Comparison of ENCODE assay signal across 18 mouse cellular contexts in genomic region chr10:62222777-62223176, GRCm38 (mm10). TPM values are rescaled to one million over a fixed set of nuclear protein-coding genes. Genes with fewer than 3 reads are reported as not detected.
DNase-seq lines count a peak whose midpoint lies in the region; ATAC-seq and TF ChIP-seq lines count a peak whose summit lies in the region.
"Had no signal": no experiment of that assay in that cellular context is flagged by ENCODE, and none has a peak within 500 bp of the region (broad histone marks: within the 10 kb centered on the region; RNA-seq: fewer than 3 reads in every experiment).

No protein-coding gene starts in this region.

- H3K27ac ChIP-seq in embryonic facial prominence, embryonic 13.5 days: peak overlapping the region; percentile 39; the same call in 1 of the 2 replicates
- H3K27ac ChIP-seq in lung, embryonic 16.5 days (ENCODE audit: low read length): peak overlapping the region; percentile 70
- peak overlapping the region; percentile 87 for H3K27ac ChIP-seq in stomach, embryonic 15.5 days
- H3K27ac ChIP-seq in layer of hippocampus, adult 2 months: no peak overlapping the region
- H3K27ac ChIP-seq: heart, embryonic 15.5 days; hindbrain, embryonic 13.5 days; liver, embryonic 14.5 days had no signal

- no peak overlapping the region for H3K4me3 ChIP-seq in embryonic facial prominence, embryonic 13.5 days
- H3K4me3 ChIP-seq in lung, embryonic 16.5 days (ENCODE audit: low read length): no peak overlapping the region
- H3K4me3 ChIP-seq in stomach, embryonic 15.5 days (replicated peaks): no peak overlapping the region
- no peak overlapping the region for H3K4me3 ChIP-seq in layer of hippocampus, adult 2 months
- H3K4me3 ChIP-seq: heart, embryonic 15.5 days; hindbrain, embryonic 13.5 days had no signal

- no peaks in the 10 kb centered on the region for H3K36me3 ChIP-seq in embryonic facial prominence, embryonic 13.5 days
- H3K36me3 ChIP-seq in lung, embryonic 16.5 days (ENCODE audit: control insufficient read depth, insufficient read depth, low read length): no peaks in the 10 kb centered on the region
- no peaks in the 10 kb centered on the region for H3K36me3 ChIP-seq in stomach, embryonic 15.5 days
- H3K36me3 ChIP-seq: heart, embryonic 15.5 days; hindbrain, embryonic 13.5 days had no signal

- WGBS in embryonic facial prominence, embryonic 13.5 days: 71% methylated on average over 17 of the region's 17 CpGs
- WGBS in lung, embryonic 16.5 days: 49% methylated on average over 17 of the region's 17 CpGs
- WGBS in stomach, embryonic 15.5 days: 66% methylated on average over 17 of the region's 17 CpGs

- no peak overlapping the region for H3K4me2 ChIP-seq in embryonic facial prominence, embryonic 13.5 days
- peak overlapping the region; percentile 31; the same call in 1 of the 2 replicates for H3K4me2 ChIP-seq in lung, embryonic 16.5 days (ENCODE audit: low read depth, low read length)
- H3K4me2 ChIP-seq in stomach, embryonic 15.5 days: 0 out of 2 replicates have a peak overlapping the region, but pooled peaks have one; percentile 9
- H3K4me2 ChIP-seq: heart, embryonic 15.5 days; hindbrain, embryonic 13.5 days had no signal

- TF ChIP-seq CTCF in layer of hippocampus, adult 2 months (conservative IDR thresholded peaks at IDR 0.05): no peak

- no peak overlapping the region for H3K9ac ChIP-seq in embryonic facial prominence, embryonic 13.5 days
- no peak overlapping the region for H3K9ac ChIP-seq in lung, embryonic 16.5 days (ENCODE audit: low read length)
- no peak overlapping the region for H3K9ac ChIP-seq in stomach, embryonic 15.5 days
- H3K9ac ChIP-seq: heart, embryonic 15.5 days; hindbrain, embryonic 13.5 days; liver, embryonic 14.5 days had no signal

- DNase-seq in R1 (ENCODE audit: low read depth, low spot score): peak; percentile 39
- DNase-seq in layer of hippocampus, adult 2 months (ENCODE audit: low spot score in 2 of 2): no peak
- DNase-seq in adrenal gland, postnatal 36 days: no peak
- DNase-seq: cerebellum, adult 11-12 months; right cerebral cortex, postnatal 14 days; thymus, postnatal 36 days had no signal

- H3K9me3 ChIP-seq in embryonic facial prominence, embryonic 13.5 days: no peaks in the 10 kb centered on the region
- H3K9me3 ChIP-seq in lung, embryonic 16.5 days (ENCODE audit: control insufficient read depth, low read length): no peaks in the 10 kb centered on the region
- H3K9me3 ChIP-seq in stomach, embryonic 15.5 days: no peaks in the 10 kb centered on the region
- H3K9me3 ChIP-seq: heart, embryonic 15.5 days; hindbrain, embryonic 13.5 days had no signal

- no peak for ATAC-seq in embryonic facial prominence, embryonic 13.5 days (ENCODE audit: insufficient number of reproducible peaks, insufficient read depth, low FRiP score, low TSS enrichment, low read depth)
- peak; percentile 93 for ATAC-seq in lung, embryonic 16.5 days (ENCODE audit: low read depth)
- ATAC-seq in stomach, embryonic 15.5 days (ENCODE audit: insufficient read depth, low FRiP score, low read depth): peak; percentile 69
- no peak for ATAC-seq in erythroblast, adult 5-6 weeks (replicated peaks; ENCODE audit: low FRiP score, poor library complexity, severe bottlenecking)
- ATAC-seq: CD4-positive, CD25-positive, alpha-beta regulatory T cell, adult 4 months; forebrain, embryonic 16.5 days had no signal

- H3K27me3 ChIP-seq in embryonic facial prominence, embryonic 13.5 days: no peaks in the 10 kb centered on the region
- H3K27me3 ChIP-seq in lung, embryonic 16.5 days (ENCODE audit: control insufficient read depth, insufficient read depth, low read depth, low read length): no peaks in the 10 kb centered on the region
- no peaks in the 10 kb centered on the region for H3K27me3 ChIP-seq in stomach, embryonic 15.5 days (replicated peaks)
- H3K27me3 ChIP-seq: heart, embryonic 15.5 days; hindbrain, embryonic 13.5 days had no signal

- H3K4me1 ChIP-seq in embryonic facial prominence, embryonic 13.5 days: peaks cover 9% of the 10 kb centered on the region; the same call in 1 of the 2 replicates
- peaks cover 42% of the 10 kb centered on the region for H3K4me1 ChIP-seq in lung, embryonic 16.5 days (replicated peaks; ENCODE audit: control insufficient read depth, insufficient read depth, low read length)
- peaks cover 16% of the 10 kb centered on the region; the same call in 1 of the 2 replicates for H3K4me1 ChIP-seq in stomach, embryonic 15.5 days
- H3K4me1 ChIP-seq: heart, embryonic 15.5 days; hindbrain, embryonic 13.5 days had no signal

RNA-seq across cellular contexts. Expression of gene Tspan15, which starts 8.3 kb away (rescaled TPM):
- 9.8 and 11.3 TPM in 2 replicates for polyA plus RNA-seq in embryonic facial prominence, embryonic 13.5 days (2015; fragmentation: Nextera tagmentation; extraction: Ambion mirVana)
- 96.1 and 116 TPM in 2 replicates for polyA plus RNA-seq in lung, embryonic 16.5 days (2015; fragmentation: Nextera tagmentation; extraction: Ambion mirVana)
- polyA plus RNA-seq in stomach, embryonic 15.5 days (2015; fragmentation: Nextera tagmentation; extraction: Ambion mirVana): 57.6 and 58.4 TPM in 2 replicates
- total RNA-seq in erythroblast, adult 5-6 weeks (2015; ENCODE audit: low replicate concordance): 0.21 and 11.1 TPM in 2 replicates
- total RNA-seq in erythroblast, adult 5-6 weeks (2017; ENCODE audit: low replicate concordance): 1.6 TPM in 1 of 2 replicates, not detected in the other
- 10 to 100 TPM; 13.6 to 15.9 TPM for total RNA-seq in layer of hippocampus, adult 2 months (2021)
- 10 to 100 TPM; 21.1 to 22.7 TPM for total RNA-seq in adrenal gland, postnatal 36 days (2021)

RNA-seq across cellular contexts. Expression of gene Tacr2, which starts 29.5 kb away (rescaled TPM):
- not detected in 2 replicates for polyA plus RNA-seq in embryonic facial prominence, embryonic 13.5 days (2015; fragmentation: Nextera tagmentation; extraction: Ambion mirVana)
- 0.72 and 0.87 TPM in 2 replicates for polyA plus RNA-seq in lung, embryonic 16.5 days (2015; fragmentation: Nextera tagmentation; extraction: Ambion mirVana)
- 0.62 and 0.64 TPM in 2 replicates for polyA plus RNA-seq in stomach, embryonic 15.5 days (2015; fragmentation: Nextera tagmentation; extraction: Ambion mirVana)
- not detected in 2 replicates for total RNA-seq in erythroblast, adult 5-6 weeks (2015; ENCODE audit: low replicate concordance)
- total RNA-seq in erythroblast, adult 5-6 weeks (2017; ENCODE audit: low replicate concordance): not detected in 2 replicates
- total RNA-seq in layer of hippocampus, adult 2 months (2021): not detected
- total RNA-seq in adrenal gland, postnatal 36 days (2021): 10 to 100 TPM; 21.9 to 46.0 TPM
- total RNA-seq: common myeloid progenitor, adult 5-6 weeks had no signal
- polyA plus RNA-seq: CD4-positive, CD25-positive, alpha-beta regulatory T cell, adult 4 months; forebrain, embryonic 16.5 days; heart, embryonic 15.5 days; hindbrain, embryonic 13.5 days; kidney, embryonic 14.5 days; limb, embryonic 11.5 days; liver, embryonic 14.5 days had no signal

Comparison
In these comparisons a context has a peak if more than half of its experiments do, and no peak if none do; other contexts are left out.
1. ATAC-seq: peak in lung, embryonic 16.5 days (single experiment) and stomach, embryonic 15.5 days (single experiment); none in embryonic facial prominence, embryonic 13.5 days (single experiment) and erythroblast, adult 5-6 weeks (single experiment).
2. RNA of gene Tacr2, which starts 29.5 kb away (total RNA-seq): 21.9 to 46.0 TPM in adrenal gland, postnatal 36 days; not detected in layer of hippocampus, adult 2 months and not detected in erythroblast, adult 5-6 weeks; every median in the first group is over 10 times any median in the second.